Mouse (Mus musculus) adrenal gland, postnatal 4 days (tissue): ENCODE results near the gene Serpina11. TPM values are rescaled to one million over a fixed set of nuclear protein-coding genes. Genes with fewer than 3 reads are reported as not detected.

Experiments
- DNase-seq, 2 experiments: peaks; one replicate each; pipeline ENCODE4 v3.0.0; 2021 to 2022; ENCODE audit warnings: low spot score in 2 of 2, mixed read lengths in 2 of 2
- long read RNA-seq, 2 experiments: library from polyadenylated mRNA; stranded (forward); transcript quantifications; one replicate each; pipeline ENCODE4 v2.0.0; 2021
- total RNA-seq, 2 experiments: library from RNA; stranded (reverse); gene quantifications; 2 replicates each; pipeline ENCODE4 v1.2.3; 2021

Gene Serpina11
- 10 to 100 TPM in 1 of 2 experiments, under 1 TPM in 1; 0.53 to 23.8 TPM for total RNA-seq
- long read RNA-seq, experiment 1, transcript Serpina11-202 (5 exons, 1,461 nt): major isoform, 30 of 38 reads
- long read RNA-seq, experiment 1, partial matches to known transcripts: 3 of 38 reads
- long read RNA-seq, experiment 1, other reads (novel, unspliced or antisense): 1 of 38 reads
- long read RNA-seq, experiment 2, partial matches to known transcripts: 0 of 1 reads
- long read RNA-seq, experiment 2, other reads (novel, unspliced or antisense): 0 of 1 reads

GRCm38 (mm10) chr12:103989857-103990256, at the start of gene Serpina11:
Gene Serpina11, minus strand, starts transcription at chr12:103989957.
- DNase-seq: no peak

GRCm38 (mm10) chr12:104038181-104038580, 48.4 kb upstream of the Serpina11 start:
- no peak for DNase-seq

- DNase-seq: no peak
Measured at GRCm38 (mm10) chr12:104033752-104034151, 44.0 kb upstream of the Serpina11 start.

GRCm38 (mm10) chr12:104029986-104030385, 40.2 kb upstream of the Serpina11 start:
- no peak for DNase-seq

- no peak for DNase-seq
Measured at GRCm38 (mm10) chr12:104015280-104015679, 25.5 kb upstream of the Serpina11 start.

- no peak for DNase-seq
Measured at GRCm38 (mm10) chr12:104013620-104014019, 23.9 kb upstream of the Serpina11 start, which contains the start of gene Serpina9. Gene Serpina9, minus strand, starts transcription at chr12:104013755.

- no peak for DNase-seq
Measured at GRCm38 (mm10) chr12:104004689-104005088, 14.9 kb upstream of the Serpina11 start.

- no peak for DNase-seq
Measured at GRCm38 (mm10) chr12:104003238-104003612, 13.5 kb upstream of the Serpina11 start.

GRCm38 (mm10) chr12:104002569-104003237, 12.9 kb upstream of the Serpina11 start:
- DNase-seq: no peak

- DNase-seq: no peak
Measured at GRCm38 (mm10) chr12:104000594-104000993, 10.8 kb upstream of the Serpina11 start.

- no peak for DNase-seq
Measured at GRCm38 (mm10) chr12:103999611-104000010, 9.9 kb upstream of the Serpina11 start.

GRCm38 (mm10) chr12:103996513-103996912, 6.8 kb upstream of the Serpina11 start:
- no peak for DNase-seq

- DNase-seq: peak; percentile 25 to 28
Measured at GRCm38 (mm10) chr12:103995292-103996072, 5.7 kb upstream of the Serpina11 start.

GRCm38 (mm10) chr12:103992945-103993344, 3.2 kb upstream of the Serpina11 start:
- DNase-seq: no peak

GRCm38 (mm10) chr12:103989514-103989767, 316 bp downstream of the Serpina11 start:
- no peak for DNase-seq

- no peak for DNase-seq
Measured at GRCm38 (mm10) chr12:103988754-103989513, 823 bp downstream of the Serpina11 start.

- DNase-seq: no peak
Measured at GRCm38 (mm10) chr12:103985868-103986267, 3.9 kb downstream of the Serpina11 start.

GRCm38 (mm10) chr12:103984935-103985334, 4.8 kb downstream of the Serpina11 start:
- DNase-seq: no peak

GRCm38 (mm10) chr12:103981646-103982360, 8.0 kb downstream of the Serpina11 start:
- no peak for DNase-seq

GRCm38 (mm10) chr12:103978294-103978693, 11.5 kb downstream of the Serpina11 start:
- DNase-seq: no peak

- no peak for DNase-seq
Measured at GRCm38 (mm10) chr12:103977846-103978245, 11.9 kb downstream of the Serpina11 start.
